Mouse (Mus musculus) spleen, adult 2 months (tissue): ENCODE data around the gene Nek9.

Experiments used
- CTCF ChIP-seq: fragments of 200-500 bp; IDR thresholded peaks from 2 replicates; pipeline ENCODE4 v1.5.1; 2011; ENCODE audit warnings: mild to moderate bottlenecking, inconsistent platforms; ENCODE audit not compliant: insufficient read depth, insufficient read length, insufficient replicate concordance; ENCODE audit errors: extremely low read depth
- POLR2A ChIP-seq: fragments of 200-500 bp; IDR thresholded peaks from 2 replicates; pipeline ENCODE4 v1.6.1; 2011; ENCODE audit warnings: low read depth, low read length, inconsistent platforms

GRCm38 (mm10) chr12:85382761-85383680, 43.9 kb upstream of the Nek9 start:
- no peak for TF ChIP-seq CTCF
- no peak for TF ChIP-seq POLR2A
